Mouse (Mus musculus) midbrain, embryonic 13.5 days (tissue): ENCODE results near the gene Btbd35f28. TPM values are rescaled to one million over a fixed set of nuclear protein-coding genes. Genes with fewer than 3 reads are reported as not detected.
"Not testable (repeated sequence)": the region's sequence is repeated elsewhere in the genome, so short reads cannot be mapped to it uniquely, and the experiment has no call there.

ENCODE experiments used
- ATAC-seq: fragments of 200-750 bp; cut with Nextera tagmentation; 2 replicates; pipeline ENCODE4 v1.8.0; 2017; ENCODE audit warnings: mild to moderate bottlenecking, moderate TSS enrichment, moderate library complexity
- H3K27ac ChIP-seq: fragments of 300-500 bp; sonication (generic); 2 replicates; pipeline ENCODE4 v1.5.1; 2015; ENCODE audit warnings: inconsistent platforms, mild to moderate bottlenecking, moderate library complexity
- H3K27me3 ChIP-seq: fragments of 300-500 bp; sonication (generic); 2 replicates; pipeline ENCODE4 v1.6.1; 2015; ENCODE audit warnings: mild to moderate bottlenecking, inconsistent platforms
- H3K36me3 ChIP-seq: fragments of 300-500 bp; sonication (generic); 2 replicates; pipeline ENCODE4 v1.6.1; 2015; ENCODE audit warnings: mild to moderate bottlenecking, inconsistent platforms
- H3K4me1 ChIP-seq: fragments of 300-500 bp; sonication (generic); replicated peaks from 2 replicates; pipeline ENCODE4 v1.6.1; 2015; ENCODE audit warnings: inconsistent platforms
- H3K4me2 ChIP-seq: fragments of 300-500 bp; sonication (generic); replicated peaks from 2 replicates; pipeline ENCODE4 v1.6.1; 2015; ENCODE audit warnings: moderate library complexity, mild to moderate bottlenecking, inconsistent platforms
- H3K4me3 ChIP-seq: fragments of 300-500 bp; sonication (generic); replicated peaks from 2 replicates; pipeline ENCODE4 v1.5.1; 2015; ENCODE audit warnings: mild to moderate bottlenecking, inconsistent platforms
- H3K9ac ChIP-seq: fragments of 300-500 bp; sonication (generic); replicated peaks from 2 replicates; pipeline ENCODE4 v1.6.1; 2015; ENCODE audit warnings: mild to moderate bottlenecking, inconsistent platforms
- H3K9me3 ChIP-seq: fragments of 300-500 bp; sonication (generic); 2 replicates; pipeline ENCODE4 v1.6.1; 2016; ENCODE audit warnings: mild to moderate bottlenecking, inconsistent platforms
- WGBS: fragments of 180-500 bp; shearing (Covaris S2); methylation state at CpG from one replicate; pipeline ENCODE4 v1.1.7; 2015; 5-methylcytosine and 5-hydroxymethylcytosine counted together
- polyA plus RNA-seq: library from polyadenylated mRNA; unstranded; fragments of >200 nt; fragmentation: Nextera tagmentation; extraction: Ambion mirVana; gene quantifications from 2 replicates; pipeline ENCODE4 v1.2.1, GENCODE M21; 2015

Gene Btbd35f28
- not detected in 2 replicates for polyA plus RNA-seq

GRCm38 (mm10) chrX:4196276-4196675 lies at the start of gene Btbd35f28:
Btbd35f28 (plus strand) TSS chrX:4196576.
- H3K27ac ChIP-seq, H3K4me3 ChIP-seq, ATAC-seq, H3K36me3 ChIP-seq, H3K4me1 ChIP-seq, H3K4me2 ChIP-seq, H3K9me3 ChIP-seq, H3K27me3 ChIP-seq, H3K9ac ChIP-seq: not testable (repeated sequence)
- no CpG with 5 or more reads among the region's 2 CpGs for WGBS

Other genes starting within 250 kb of the Btbd35f28 start
- gene Btbd35f16, start 239.6 kb upstream of the Btbd35f28 start, polyA plus RNA-seq = not detected in 2 replicates
- not detected in 2 replicates for gene Btbd35f3, start 158.9 kb upstream of the Btbd35f28 start, polyA plus RNA-seq
- not detected in 2 replicates for gene Btbd35f20, start 94.7 kb downstream of the Btbd35f28 start, polyA plus RNA-seq
- not detected in 2 replicates for gene Btbd35f17, start 174.1 kb downstream of the Btbd35f28 start, polyA plus RNA-seq